Mouse (Mus musculus) heart, embryonic 15.5 days (tissue): ENCODE data around the gene Eme1. TPM values are rescaled to one million over a fixed set of nuclear protein-coding genes. Genes with fewer than 3 reads are reported as not detected.
A peak's percentile ranks its signal among the peaks of the same experiment; 100 is the strongest.
"Not testable (repeated sequence)": the region's sequence is repeated elsewhere in the genome, so short reads cannot be mapped to it uniquely, and the experiment has no call there.

Source experiments
- ATAC-seq: fragments of 200-750 bp; cut with Nextera tagmentation; replicated peaks from 2 replicates; pipeline ENCODE4 v1.8.0; 2017; ENCODE audit warnings: low read depth, moderate TSS enrichment; ENCODE audit not compliant: insufficient number of reproducible peaks, insufficient read depth, low FRiP score
- H3K27ac ChIP-seq: fragments of 300-500 bp; sonication (generic); 2 replicates; pipeline ENCODE4 v1.5.1; 2015; ENCODE audit warnings: mild to moderate bottlenecking, inconsistent platforms
- H3K27me3 ChIP-seq: fragments of 300-500 bp; sonication (generic); 2 replicates; pipeline ENCODE4 v1.6.1; 2015; ENCODE audit warnings: inconsistent platforms
- H3K36me3 ChIP-seq: fragments of 300-500 bp; sonication (generic); 2 replicates; pipeline ENCODE4 v1.6.1; 2015; ENCODE audit warnings: mild to moderate bottlenecking, inconsistent platforms
- H3K4me1 ChIP-seq: fragments of 300-500 bp; sonication (generic); replicated peaks from 2 replicates; pipeline ENCODE4 v1.6.1; 2015; ENCODE audit warnings: inconsistent platforms
- H3K4me2 ChIP-seq: fragments of 300-500 bp; sonication (generic); 2 replicates; pipeline ENCODE4 v1.6.1; 2015; ENCODE audit warnings: inconsistent platforms, mild to moderate bottlenecking, moderate library complexity
- H3K4me3 ChIP-seq: fragments of 300-500 bp; sonication (generic); 2 replicates; pipeline ENCODE4 v1.5.1; 2015; ENCODE audit warnings: mild to moderate bottlenecking, inconsistent platforms
- H3K9ac ChIP-seq: fragments of 300-500 bp; sonication (generic); 2 replicates; pipeline ENCODE4 v1.6.1; 2015; ENCODE audit warnings: mild to moderate bottlenecking, inconsistent platforms
- H3K9me3 ChIP-seq: fragments of 300-500 bp; sonication (generic); replicated peaks from 2 replicates; pipeline ENCODE4 v1.6.1; 2016; ENCODE audit warnings: inconsistent platforms
- WGBS: fragments of 180-500 bp; shearing (Covaris S2); methylation state at CpG from one replicate; pipeline ENCODE4 v1.1.7; 2015; ENCODE audit warnings: mixed read lengths; 5-methylcytosine and 5-hydroxymethylcytosine counted together
- polyA plus RNA-seq: library from polyadenylated mRNA; unstranded; fragments of >200 nt; fragmentation: Nextera tagmentation; extraction: Ambion mirVana; gene quantifications from 2 replicates; pipeline ENCODE4 v1.2.1, GENCODE M21; 2015

Gene Eme1
- 8.7 and 11.5 TPM in 2 replicates for polyA plus RNA-seq

- peak within 1 kb of the TSS; percentile 83 for H3K4me3 ChIP-seq
- H3K27me3 ChIP-seq = no peaks in the 10 kb centered on the region
- peaks cover 21% of the 10 kb centered on the region for H3K36me3 ChIP-seq
- under 1% methylated on average over 32 of the region's 32 CpGs for WGBS
- H3K9ac ChIP-seq = peak within 1 kb of the TSS; percentile 76
- H3K4me2 ChIP-seq = peak within 1 kb of the TSS; percentile 86
- peak within 1 kb of the TSS; percentile 98 for H3K27ac ChIP-seq
- no peaks in the 10 kb centered on the region for H3K9me3 ChIP-seq
- H3K4me1 ChIP-seq = peaks cover 16% of the 10 kb centered on the region
- ATAC-seq = peak; percentile 85
Measured at GRCm38 (mm10) chr11:94653663-94654436, at the start of gene Eme1, which contains the start of gene Mrpl27. Gene Eme1, minus strand, starts transcription at chr11:94653964. Gene Mrpl27, plus strand, starts transcription at chr11:94653767.

DNA sequence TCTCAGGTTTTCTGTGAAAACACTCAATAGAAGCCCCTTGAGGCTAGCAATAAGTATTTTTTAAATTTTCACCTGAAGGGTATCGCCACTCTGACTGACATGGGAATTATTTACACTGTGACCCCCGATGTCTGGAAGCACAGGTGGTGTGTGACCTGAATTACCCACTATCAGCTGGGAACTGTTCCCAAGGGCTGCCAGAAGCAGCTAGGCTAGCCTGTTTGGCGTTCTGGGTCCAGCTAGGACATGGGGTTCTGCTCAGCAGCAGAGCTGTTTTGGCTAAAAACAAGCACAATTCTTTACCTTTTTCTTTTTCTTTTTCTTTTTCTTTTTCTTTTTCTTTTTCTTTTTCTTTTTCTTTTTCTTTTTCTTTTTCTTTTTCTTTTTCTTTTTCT, 48.4 kb upstream of the Eme1 start:
- no peak for ATAC-seq
- 0 out of 2 replicates have a peak, but pooled peaks cover 7% of the 10 kb centered on the region for H3K27me3 ChIP-seq
- no peaks in the 10 kb centered on the region for H3K9me3 ChIP-seq
- H3K4me3 ChIP-seq = no peak overlapping the region
- no peak overlapping the region for H3K9ac ChIP-seq
- H3K4me2 ChIP-seq = no peak overlapping the region
- no peak overlapping the region for H3K27ac ChIP-seq
- H3K36me3 ChIP-seq = no peaks in the 10 kb centered on the region
- WGBS = 65% methylated on average over 3 of the region's 3 CpGs
- H3K4me1 ChIP-seq = peaks cover 6% of the 10 kb centered on the region; the same call in 1 of the 2 replicates

GRCm38 (mm10) chr11:94701401-94702215, 47.8 kb upstream of the Eme1 start:
- ATAC-seq = no peak
- Histone ChIP-seq H3K36me3 (no peaks in the 10 kb centered on the region), H3K27me3 (0 out of 2 replicates have a peak, but pooled peaks cover 7% of the 10 kb centered on the region), H3K9me3 (no peaks in the 10 kb centered on the region), H3K4me1 (peaks cover 6% of the 10 kb centered on the region; the same call in 1 of the 2 replicates), H3K4me2 (no peak overlapping the region), H3K4me3 (no peak overlapping the region), H3K9ac (no peak overlapping the region), H3K27ac (no peak overlapping the region)
- 64% methylated on average over 27 of the region's 27 CpGs for WGBS

GRCm38 (mm10) chr11:94699399-94699798, 45.6 kb upstream of the Eme1 start:
- Histone ChIP-seq H3K4me3 (no peak overlapping the region), H3K4me2 (no peak overlapping the region), H3K27me3 (0 out of 2 replicates have a peak, but pooled peaks cover 7% of the 10 kb centered on the region), H3K27ac (no peak overlapping the region), H3K4me1 (peaks cover 6% of the 10 kb centered on the region; the same call in 1 of the 2 replicates), H3K9ac (no peak overlapping the region), H3K9me3 (no peaks in the 10 kb centered on the region), H3K36me3 (no peaks in the 10 kb centered on the region)
- WGBS = 96% methylated on average over 3 of the region's 3 CpGs
- ATAC-seq = no peak

DNA sequence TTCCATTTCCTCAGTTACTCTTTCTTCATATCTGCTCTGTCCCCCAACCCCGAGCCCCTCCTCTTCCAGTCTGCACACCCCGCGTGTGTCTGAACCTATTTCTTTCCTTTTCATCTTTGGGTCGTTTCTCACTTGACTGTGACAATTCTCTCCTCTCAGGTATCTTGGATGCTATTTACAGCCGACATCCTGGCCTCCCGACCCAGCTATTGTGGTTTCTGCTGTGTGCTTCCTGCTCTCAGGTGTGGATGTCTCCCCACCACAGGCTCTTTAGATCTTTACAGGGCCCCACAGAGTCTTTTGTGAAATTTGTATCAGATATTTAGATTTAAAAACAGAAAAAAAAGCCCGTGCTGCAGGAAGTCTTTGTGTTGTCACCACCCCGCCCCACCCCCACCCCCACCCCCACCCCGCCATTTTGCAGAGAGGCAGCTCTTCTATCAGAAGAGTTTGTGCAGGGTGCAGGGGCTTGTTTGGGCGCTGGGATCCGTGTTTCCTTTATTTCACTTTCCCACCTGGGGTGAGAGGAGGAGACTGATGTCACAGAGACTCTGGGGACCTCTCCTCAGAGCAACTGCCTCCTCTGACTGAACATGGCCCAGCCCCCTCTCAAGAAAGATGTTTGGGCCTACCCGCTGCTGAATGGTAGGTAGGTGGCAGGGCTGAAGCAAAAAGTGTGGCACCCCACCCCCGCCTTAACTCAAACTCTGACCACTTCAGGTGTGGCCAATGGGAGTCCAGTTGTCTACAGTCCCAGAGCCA, 44.1 kb upstream of the Eme1 start:
- no peaks in the 10 kb centered on the region for H3K36me3 ChIP-seq
- H3K4me3 ChIP-seq = no peak overlapping the region
- ATAC-seq = no peak
- WGBS = 38% methylated on average over 13 of the region's 13 CpGs
- H3K4me2 ChIP-seq = no peak overlapping the region
- no peaks in the 10 kb centered on the region for H3K9me3 ChIP-seq
- H3K27me3 ChIP-seq = 0 out of 2 replicates have a peak, but pooled peaks cover 7% of the 10 kb centered on the region
- no peak overlapping the region for H3K9ac ChIP-seq
- peaks cover 6% of the 10 kb centered on the region; the same call in 1 of the 2 replicates for H3K4me1 ChIP-seq
- no peak overlapping the region for H3K27ac ChIP-seq

GRCm38 (mm10) chr11:94697140-94697539, 43.4 kb upstream of the Eme1 start:
- Histone ChIP-seq H3K4me3 (no peak overlapping the region), H3K36me3 (no peaks in the 10 kb centered on the region), H3K4me2 (no peak overlapping the region), H3K9ac (no peak overlapping the region), H3K4me1 (peaks cover 6% of the 10 kb centered on the region; the same call in 1 of the 2 replicates), H3K27me3 (0 out of 2 replicates have a peak, but pooled peaks cover 7% of the 10 kb centered on the region), H3K9me3 (no peaks in the 10 kb centered on the region), H3K27ac (no peak overlapping the region)
- no peak for ATAC-seq
- WGBS = 85% methylated on average over 2 of the region's 2 CpGs

DNA sequence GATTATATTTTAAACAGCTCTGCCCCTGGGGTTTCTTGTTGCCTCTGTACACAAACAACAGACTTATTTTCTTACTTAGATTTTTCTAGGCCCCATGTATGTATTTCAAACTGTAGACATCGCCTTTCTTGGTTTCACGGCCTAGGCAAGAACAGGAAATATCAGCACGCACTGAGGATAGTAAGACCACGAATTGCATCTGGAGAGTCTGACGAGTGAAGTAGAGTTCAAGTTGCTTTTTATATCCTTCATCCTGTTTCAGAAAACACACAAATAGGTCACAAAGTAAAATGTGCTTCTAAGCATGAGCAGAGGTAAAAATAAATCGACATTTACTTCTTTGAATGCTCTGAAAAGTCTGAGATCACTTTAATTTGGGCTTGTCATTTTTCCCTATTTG, 41.7 kb upstream of the Eme1 start:
- Histone ChIP-seq H3K9me3 (no peaks in the 10 kb centered on the region), H3K4me2 (no peak overlapping the region), H3K27ac (no peak overlapping the region), H3K27me3 (no peaks in the 10 kb centered on the region), H3K4me1 (peaks cover 6% of the 10 kb centered on the region; the same call in 1 of the 2 replicates), H3K4me3 (no peak overlapping the region), H3K9ac (no peak overlapping the region), H3K36me3 (no peaks in the 10 kb centered on the region)
- no peak for ATAC-seq
- 55% methylated on average over 6 of the region's 6 CpGs for WGBS

- not testable (repeated sequence) for H3K4me1 ChIP-seq, H3K27ac ChIP-seq, H3K27me3 ChIP-seq, H3K4me2 ChIP-seq, H3K9me3 ChIP-seq, H3K36me3 ChIP-seq, ATAC-seq, H3K4me3 ChIP-seq, H3K9ac ChIP-seq
Measured at GRCm38 (mm10) chr11:94692502-94692901, 38.7 kb upstream of the Eme1 start.

DNA sequence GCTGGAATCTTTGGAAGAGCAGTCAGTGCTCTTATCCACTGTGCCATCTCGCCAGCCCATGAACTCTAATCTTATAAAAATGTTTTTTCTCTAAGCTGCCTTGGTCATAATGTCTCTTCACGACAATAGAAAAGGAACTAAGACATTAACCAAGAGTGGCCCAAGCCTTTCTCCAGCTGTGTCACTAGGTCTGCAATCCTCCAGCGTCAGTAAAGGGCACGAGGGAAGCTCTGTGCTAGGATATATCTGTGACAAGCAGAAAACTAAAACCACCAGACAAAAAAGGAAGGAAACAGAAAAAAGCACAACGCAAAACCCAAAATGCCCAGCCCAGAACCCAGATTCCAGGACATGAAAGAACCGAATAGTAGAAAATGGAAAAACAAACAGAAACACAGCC, 33.4 kb upstream of the Eme1 start:
- WGBS = 67% methylated on average over 6 of the region's 6 CpGs
- Histone ChIP-seq H3K27ac (no peak overlapping the region), H3K9ac (no peak overlapping the region), H3K4me1 (no peaks in the 10 kb centered on the region), H3K27me3 (no peaks in the 10 kb centered on the region), H3K9me3 (no peaks in the 10 kb centered on the region), H3K36me3 (no peaks in the 10 kb centered on the region), H3K4me3 (no peak overlapping the region), H3K4me2 (no peak overlapping the region)
- ATAC-seq = no peak

DNA sequence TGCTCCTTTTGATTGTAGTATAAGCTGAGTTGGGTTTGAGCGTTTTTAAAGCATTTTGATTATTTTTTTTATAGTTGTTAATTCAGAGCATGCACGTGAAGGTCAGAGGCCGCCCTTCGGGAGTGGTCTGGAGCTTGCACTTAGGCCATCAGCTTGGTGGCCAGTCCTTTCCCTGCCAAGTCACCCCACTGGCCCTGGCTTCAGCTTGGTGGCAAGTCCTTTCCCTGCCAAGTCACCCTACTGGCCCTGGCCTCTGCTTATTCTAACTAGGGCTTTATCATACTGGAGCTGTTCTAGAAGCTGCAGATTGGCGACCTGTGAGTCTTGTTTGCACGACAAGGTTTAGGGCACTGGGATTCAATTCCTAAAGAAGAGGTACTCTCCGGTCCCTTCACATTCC, 28.7 kb upstream of the Eme1 start:
- H3K27me3 ChIP-seq = no peaks in the 10 kb centered on the region
- H3K9ac ChIP-seq = no peak overlapping the region
- no peaks in the 10 kb centered on the region for H3K36me3 ChIP-seq
- H3K4me3 ChIP-seq = no peak overlapping the region
- WGBS = 81% methylated on average over 7 of the region's 7 CpGs
- peaks cover 3% of the 10 kb centered on the region for H3K4me1 ChIP-seq
- H3K9me3 ChIP-seq = no peaks in the 10 kb centered on the region
- no peak overlapping the region for H3K27ac ChIP-seq
- H3K4me2 ChIP-seq = no peak overlapping the region
- no peak for ATAC-seq

- Histone ChIP-seq H3K4me2 (no peak overlapping the region), H3K4me1 (peaks cover 4% of the 10 kb centered on the region), H3K4me3 (no peak overlapping the region), H3K9me3 (no peaks in the 10 kb centered on the region), H3K36me3 (no peaks in the 10 kb centered on the region), H3K27me3 (no peaks in the 10 kb centered on the region), H3K9ac (no peak overlapping the region), H3K27ac (no peak overlapping the region)
- ATAC-seq = no peak
- 82% methylated on average over 4 of the region's 4 CpGs for WGBS
Measured at GRCm38 (mm10) chr11:94681640-94682039, 27.9 kb upstream of the Eme1 start.
